7 mouse cellular contexts compared by ENCODE assay signal in the genomic region with DNA sequence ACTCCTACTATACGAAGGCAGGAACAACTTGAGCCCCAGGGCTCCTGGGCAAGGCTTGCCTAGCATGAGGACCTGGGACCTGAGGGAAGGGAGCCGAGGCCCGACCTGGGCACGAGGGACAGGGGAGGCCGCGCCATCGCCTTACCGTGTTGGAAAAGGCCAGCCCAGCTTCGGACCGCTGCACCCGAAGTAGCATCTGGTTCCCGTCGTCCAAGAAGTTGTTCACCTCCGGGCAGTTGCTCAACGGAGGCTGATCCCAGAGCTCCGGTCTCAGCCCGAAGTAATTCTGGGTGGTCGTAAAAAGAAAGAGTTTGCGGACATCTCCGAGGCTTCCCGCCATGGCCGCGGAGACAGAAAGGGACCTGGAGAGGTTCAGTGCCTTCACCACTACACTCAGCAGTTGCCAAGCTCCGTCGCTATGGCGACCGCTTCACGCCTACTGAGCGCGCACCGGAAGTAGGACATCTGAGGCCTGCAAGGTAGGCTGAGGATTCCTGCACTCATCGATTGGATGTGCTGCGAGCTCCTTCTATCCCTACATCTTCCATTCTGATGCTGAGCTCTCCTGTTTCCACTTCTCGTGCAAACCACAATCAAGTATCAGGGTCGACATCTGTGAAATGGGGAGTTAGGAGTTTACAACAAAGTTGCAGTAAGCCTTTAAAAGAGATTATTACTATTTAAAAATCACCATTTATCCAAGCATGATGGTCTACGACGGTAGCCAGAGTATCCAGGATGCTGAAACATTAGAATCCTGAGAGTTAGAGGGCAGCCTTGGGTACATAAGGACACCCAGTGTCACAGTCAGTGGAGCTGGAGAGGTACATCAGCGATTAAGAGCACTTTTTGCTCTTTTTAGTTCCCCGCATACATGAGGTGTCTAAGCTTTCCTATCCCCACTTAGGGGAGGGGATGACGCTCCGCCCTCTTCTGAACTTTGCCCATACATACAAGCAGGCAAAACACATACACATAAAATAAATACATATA. TPM values are rescaled to one million over a fixed set of nuclear protein-coding genes. Genes with fewer than 3 reads are reported as not detected.
DNase-seq lines count a peak whose midpoint lies in the region; ATAC-seq and TF ChIP-seq lines count a peak whose summit lies in the region.

No protein-coding gene starts in this region.

- H3K9ac ChIP-seq in embryonic facial prominence, embryonic 13.5 days, result peak overlapping the region; percentile 80
- H3K9ac ChIP-seq in heart, adult 2 months (ENCODE audit: low read depth, low read length), result peak overlapping the region; percentile 63
- peak overlapping the region; percentile 65 for H3K9ac ChIP-seq in limb, embryonic 11.5 days (ENCODE audit: low read length)
- peak overlapping the region; percentile 77 for H3K9ac ChIP-seq in midbrain, embryonic 13.5 days (replicated peaks)

- no peak for TF ChIP-seq CTCF in heart, adult 2 months (IDR thresholded peaks at IDR 0.05)
- TF ChIP-seq CTCF in kidney, adult 2 months (conservative IDR thresholded peaks at IDR 0.05; ENCODE audit: insufficient read depth, insufficient read length, low read depth, low read length), result no peak

- H3K27ac ChIP-seq in embryonic facial prominence, embryonic 13.5 days, result peak overlapping the region; percentile 28; the same call in 1 of the 2 replicates
- no peak overlapping the region; the same call in 1 of the 2 replicates for H3K27ac ChIP-seq in heart, adult 2 months
- 0 out of 2 replicates have a peak overlapping the region, but pooled peaks have one; percentile 1 for H3K27ac ChIP-seq in kidney, adult 2 months (ENCODE audit: insufficient read depth, low read depth, low read length)
- H3K27ac ChIP-seq in limb, embryonic 11.5 days (replicated peaks; ENCODE audit: low read depth, low read length), result no peak overlapping the region
- H3K27ac ChIP-seq in midbrain, embryonic 13.5 days, result peak overlapping the region; percentile 30

- 8% methylated on average over 41 of the region's 41 CpGs for WGBS in embryonic facial prominence, embryonic 13.5 days
- 13% methylated on average over 41 of the region's 41 CpGs for WGBS in heart, adult 2 months
- WGBS in kidney, adult 2 months, result 11% methylated on average over 41 of the region's 41 CpGs
- WGBS in limb, embryonic 11.5 days, result 11% methylated on average over 41 of the region's 41 CpGs
- 9% methylated on average over 41 of the region's 41 CpGs for WGBS in midbrain, embryonic 13.5 days

- peak; percentile 91 to 92 for DNase-seq in adrenal gland, postnatal 36 days
- peak; percentile 80 to 84 for DNase-seq in heart, adult 2 months
- peak; percentile 97 for DNase-seq in kidney, adult 2 months
- DNase-seq in limb, embryonic 11.5 days (ENCODE audit: low spot score), result peak; percentile 92
- peak; percentile 67 for DNase-seq in spleen, adult 12 weeks (ENCODE audit: low spot score)

- intact Hi-C loops in heart, adult 2 months (cut with DNase I), result no loop called here

- H3K36me3 ChIP-seq in embryonic facial prominence, embryonic 13.5 days, result peaks cover 8% of the 10 kb centered on the region; the same call in 1 of the 2 replicates
- no peaks in the 10 kb centered on the region for H3K36me3 ChIP-seq in heart, adult 2 months (ENCODE audit: control insufficient read depth, insufficient read depth, low read length)
- H3K36me3 ChIP-seq in kidney, adult 2 months (ENCODE audit: control insufficient read depth, insufficient read depth, low read length), result no peaks in the 10 kb centered on the region
- no peaks in the 10 kb centered on the region; the same call in 1 of the 2 replicates for H3K36me3 ChIP-seq in limb, embryonic 11.5 days (ENCODE audit: control insufficient read depth, insufficient read depth, low read length)
- H3K36me3 ChIP-seq in midbrain, embryonic 13.5 days, result peaks cover 9% of the 10 kb centered on the region; the same call in 1 of the 2 replicates

- no peaks in the 10 kb centered on the region for H3K79me2 ChIP-seq in heart, adult 2 months (replicated peaks; ENCODE audit: control insufficient read depth, insufficient read depth, low read length)

- no peaks in the 10 kb centered on the region for H3K9me3 ChIP-seq in embryonic facial prominence, embryonic 13.5 days
- H3K9me3 ChIP-seq in limb, embryonic 11.5 days (ENCODE audit: control insufficient read depth, low read length), result no peaks in the 10 kb centered on the region
- H3K9me3 ChIP-seq in midbrain, embryonic 13.5 days, result no peaks in the 10 kb centered on the region

- TF ChIP-seq EP300 in heart, adult 2 months (IDR thresholded peaks at IDR 0.05; ENCODE audit: insufficient read depth, low read depth, low read length), result no peak

- H3K4me3 ChIP-seq in embryonic facial prominence, embryonic 13.5 days, result peak overlapping the region; percentile 65
- peak overlapping the region; percentile 56 for H3K4me3 ChIP-seq in heart, adult 2 months
- peak overlapping the region; percentile 78 for H3K4me3 ChIP-seq in kidney, adult 2 months (ENCODE audit: insufficient read depth, low read depth, low read length)
- peak overlapping the region; percentile 51 for H3K4me3 ChIP-seq in limb, embryonic 11.5 days (ENCODE audit: low read depth, low read length)
- H3K4me3 ChIP-seq in midbrain, embryonic 13.5 days (replicated peaks), result peak overlapping the region; percentile 74

- ATAC-seq in embryonic facial prominence, embryonic 13.5 days (ENCODE audit: insufficient number of reproducible peaks, insufficient read depth, low FRiP score, low TSS enrichment, low read depth), result peak; percentile 97
- peak; percentile 98 for ATAC-seq in limb, embryonic 11.5 days (ENCODE audit: insufficient number of reproducible peaks, low FRiP score, low TSS enrichment, low read depth)
- ATAC-seq in midbrain, embryonic 13.5 days, result peak; percentile 100

- H3K4me1 ChIP-seq in embryonic facial prominence, embryonic 13.5 days, result peaks cover 5% of the 10 kb centered on the region; the same call in 1 of the 2 replicates
- H3K4me1 ChIP-seq in heart, adult 2 months (ENCODE audit: control insufficient read depth, insufficient read depth, low read length), result no peaks in the 10 kb centered on the region
- H3K4me1 ChIP-seq in kidney, adult 2 months (ENCODE audit: control insufficient read depth, insufficient read depth, low read length), result no peaks in the 10 kb centered on the region; the same call in 1 of the 2 replicates
- no peaks in the 10 kb centered on the region for H3K4me1 ChIP-seq in limb, embryonic 11.5 days (ENCODE audit: control insufficient read depth, insufficient read depth, low read length)
- H3K4me1 ChIP-seq in midbrain, embryonic 13.5 days (replicated peaks), result peaks cover 14% of the 10 kb centered on the region

- TF ChIP-seq POLR2A in heart, adult 2 months (IDR thresholded peaks at IDR 0.05; ENCODE audit: insufficient read depth, low read depth, low read length), result no peak
- TF ChIP-seq POLR2A in kidney, adult 2 months (IDR thresholded peaks at IDR 0.05; ENCODE audit: low read depth, low read length), result no peak

- peak overlapping the region; percentile 80 for H3K4me2 ChIP-seq in embryonic facial prominence, embryonic 13.5 days
- H3K4me2 ChIP-seq in limb, embryonic 11.5 days (ENCODE audit: low read depth, severe bottlenecking), result peak overlapping the region; percentile 70
- peak overlapping the region; percentile 91 for H3K4me2 ChIP-seq in midbrain, embryonic 13.5 days (replicated peaks)

- no peaks in the 10 kb centered on the region for H3K27me3 ChIP-seq in embryonic facial prominence, embryonic 13.5 days
- H3K27me3 ChIP-seq in heart, adult 2 months (ENCODE audit: control insufficient read depth, insufficient read depth, low read length), result no peaks in the 10 kb centered on the region
- no peaks in the 10 kb centered on the region for H3K27me3 ChIP-seq in kidney, adult 2 months (replicated peaks; ENCODE audit: control insufficient read depth, insufficient read depth, low read length)
- H3K27me3 ChIP-seq in limb, embryonic 11.5 days (ENCODE audit: control insufficient read depth, insufficient read depth, low read length), result no peaks in the 10 kb centered on the region
- H3K27me3 ChIP-seq in midbrain, embryonic 13.5 days, result no peaks in the 10 kb centered on the region

RNA-seq across cellular contexts. Expression of a gene that starts 7.3 kb away (rescaled TPM):
- 10 to 100 TPM; 14.9 to 16.8 TPM for total RNA-seq in adrenal gland, postnatal 36 days (2021)
- polyA plus RNA-seq in embryonic facial prominence, embryonic 13.5 days (2015; fragmentation: Nextera tagmentation; extraction: Ambion mirVana), result 23.5 and 23.7 TPM in 2 replicates
- 1 to 10 TPM; 1.3 to 1.4 TPM for total RNA-seq in heart, adult 2 months (2021)
- 0.35 and 1.1 TPM in 2 replicates for polyA plus RNA-seq in heart, adult 2 months (2012; rRNA removed)
- 1.8 TPM in 2 replicates for polyA plus RNA-seq in kidney, adult 2 months (2012; rRNA removed)
- polyA plus RNA-seq in limb, embryonic 11.5 days (2014; fragmentation: Nextera tagmentation; extraction: Ambion mirVana), result 22.6 and 23.0 TPM in 2 replicates
- 23.2 and 24.8 TPM in 2 replicates for polyA plus RNA-seq in midbrain, embryonic 13.5 days (2015; fragmentation: Nextera tagmentation; extraction: Ambion mirVana)

RNA-seq across cellular contexts. Expression of a gene that starts 7.4 kb away (rescaled TPM):
- total RNA-seq in adrenal gland, postnatal 36 days (2021), result 10 to 100 TPM; 81.1 to 83.5 TPM
- polyA plus RNA-seq in embryonic facial prominence, embryonic 13.5 days (2015; fragmentation: Nextera tagmentation; extraction: Ambion mirVana), result 154 and 155 TPM in 2 replicates
- 10 to 100 TPM; 55.0 to 65.8 TPM for total RNA-seq in heart, adult 2 months (2021)
- polyA plus RNA-seq in heart, adult 2 months (2012; rRNA removed), result 14.3 and 18.6 TPM in 2 replicates
- 15.8 and 16.3 TPM in 2 replicates for polyA plus RNA-seq in kidney, adult 2 months (2012; rRNA removed)
- 152 and 156 TPM in 2 replicates for polyA plus RNA-seq in limb, embryonic 11.5 days (2014; fragmentation: Nextera tagmentation; extraction: Ambion mirVana)
- 111 and 119 TPM in 2 replicates for polyA plus RNA-seq in midbrain, embryonic 13.5 days (2015; fragmentation: Nextera tagmentation; extraction: Ambion mirVana)

Comparison
In these comparisons a context has a peak if more than half of its experiments do, and no peak if none do; other contexts are left out.
1. H3K27ac ChIP-seq: peak in embryonic facial prominence, embryonic 13.5 days (single experiment), kidney, adult 2 months (single experiment) and midbrain, embryonic 13.5 days (single experiment); none in heart, adult 2 months (single experiment) and limb, embryonic 11.5 days (single experiment).
2. Peak in every context shown above with its lines, with median percentiles within 50 percentile points of each other: DNase-seq, ATAC-seq, H3K4me2 ChIP-seq, H3K4me3 ChIP-seq and H3K9ac ChIP-seq.